Mouse (Mus musculus) adipocyte (in vitro differentiated cells): ENCODE results near the gene Tmem200b.
A peak's percentile ranks its signal among the peaks of the same experiment; 100 is the strongest.

Experiments
- DNase-seq: peaks from one replicate; pipeline ENCODE4 v3.0.0-alpha.2; 2016; ENCODE audit warnings: low spot score

The Tmem200b gene

GRCm38 (mm10) chr4:131950657-131951056 is 29.1 kb downstream of the Tmem200b start:
- DNase-seq: no peak

- peak; percentile 12 for DNase-seq
Observed at GRCm38 (mm10) chr4:131957161-131957560, 35.6 kb downstream of the Tmem200b start.

GRCm38 (mm10) chr4:131968873-131969272 is 47.3 kb downstream of the Tmem200b start:
- peak; percentile 53 for DNase-seq

GRCm38 (mm10) chr4:131970244-131970853 is 48.8 kb downstream of the Tmem200b start:
- DNase-seq: peak; percentile 44
